Mouse (Mus musculus) MEL (cell line): ENCODE measurements around the gene Fnip2. TPM values are rescaled to one million over a fixed set of nuclear protein-coding genes. Genes with fewer than 3 reads are reported as not detected.
A peak's percentile ranks its signal among the peaks of the same experiment; 100 is the strongest.

Source experiments
- DNase-seq: peaks from one replicate; pipeline ENCODE4 v3.0.0; 2011; ENCODE audit warnings: low read depth, low spot score
- H3K27ac ChIP-seq: 2 replicates; pipeline ENCODE4 v1.5.1; 2012; ENCODE audit warnings: low read depth, mild to moderate bottlenecking, control low read depth, low read length, moderate library complexity; ENCODE audit not compliant: control insufficient read depth
- H3K27me3 ChIP-seq, 2 experiments: fragments of 150-350 bp in 1 of 2; sonication (generic) in 1 of 2; 2 replicates each; pipeline ENCODE4 v1.6.1; 2012; ENCODE audit warnings: low read length in 2 of 2, mild to moderate bottlenecking in 2 of 2, improper control_type of control experiment in 1 of 2, moderate library complexity in 1 of 2; ENCODE audit not compliant: insufficient read depth in 2 of 2, control insufficient read depth in 1 of 2
- H3K36me3 ChIP-seq, 2 experiments: 2 replicates each; pipeline ENCODE4 v1.6.1; 2012 to 2014; ENCODE audit warnings: low read length in 2 of 2, improper control_type of control experiment in 1 of 2, inconsistent platforms in 1 of 2, mild to moderate bottlenecking in 1 of 2; ENCODE audit not compliant: insufficient read depth in 2 of 2, control insufficient read depth in 1 of 2
- H3K4me1 ChIP-seq, 2 experiments: fragments of 150-350 bp in 1 of 2; sonication (generic) in 1 of 2; 2 replicates each; pipeline ENCODE4 v1.6.1; 2012; ENCODE audit warnings: low read length in 2 of 2, improper control_type of control experiment in 1 of 2, mild to moderate bottlenecking in 1 of 2; ENCODE audit not compliant: insufficient read depth in 2 of 2, control insufficient read depth in 1 of 2
- H3K4me3 ChIP-seq, 2 experiments: fragments of 150-350 bp in 1 of 2; sonication (generic) in 1 of 2; 2 replicates each; pipeline ENCODE4 v1.5.1; 2012; ENCODE audit warnings: low read depth in 2 of 2, low read length in 2 of 2, mild to moderate bottlenecking in 2 of 2, moderate library complexity in 2 of 2, control low read depth in 1 of 2, improper control_type of control experiment in 1 of 2; ENCODE audit not compliant: control insufficient read depth in 1 of 2, insufficient read depth in 1 of 2
- H3K79me2 ChIP-seq: 2 replicates; pipeline ENCODE4 v1.6.1; 2012; ENCODE audit warnings: mild to moderate bottlenecking, low read length, moderate library complexity; ENCODE audit not compliant: control insufficient read depth, poor library complexity, insufficient read depth
- H3K9ac ChIP-seq: 2 replicates; pipeline ENCODE4 v1.6.1; 2012; ENCODE audit warnings: low read depth, mild to moderate bottlenecking, control low read depth, low read length, moderate library complexity; ENCODE audit not compliant: control insufficient read depth, poor library complexity, severe bottlenecking
- H3K9me3 ChIP-seq: fragments of 150-350 bp; sonication (generic); replicated peaks from 2 replicates; pipeline ENCODE4 v1.6.1; 2012; ENCODE audit warnings: mild to moderate bottlenecking, low read length, improper control_type of control experiment, moderate library complexity; ENCODE audit not compliant: insufficient read depth
- BHLHE40 ChIP-seq: IDR thresholded peaks from 2 replicates; pipeline ENCODE4 v1.6.1; 2012; ENCODE audit warnings: low read depth, mild to moderate bottlenecking, inconsistent platforms, low read length, improper control_type of control experiment, borderline replicate concordance
- CHD1 ChIP-seq: IDR thresholded peaks from 2 replicates; pipeline ENCODE4 v1.6.1; 2012; ENCODE audit warnings: low read depth, mild to moderate bottlenecking, inconsistent platforms, low read length, improper control_type of control experiment
- CHD2 ChIP-seq: IDR thresholded peaks from 2 replicates; pipeline ENCODE4 v1.6.1; 2011; ENCODE audit warnings: low read length, improper control_type of control experiment
- E2F4 ChIP-seq: IDR thresholded peaks from 2 replicates; pipeline ENCODE4 v1.6.1; 2011; ENCODE audit warnings: low read depth, low read length, improper control_type of control experiment, borderline replicate concordance
- ELF1 ChIP-seq: IDR thresholded peaks from 2 replicates; pipeline ENCODE4 v1.6.1; 2014; ENCODE audit warnings: low read depth, mild to moderate bottlenecking, inconsistent platforms, low read length, improper control_type of control experiment, moderate library complexity
- EP300 ChIP-seq, 2 experiments: IDR thresholded peaks; 2 replicates each; pipeline ENCODE4 v1.6.1; 2011; ENCODE audit warnings: improper control_type of control experiment in 2 of 2, low read length in 2 of 2, low read depth in 1 of 2, mild to moderate bottlenecking in 1 of 2
- ETS1 ChIP-seq: IDR thresholded peaks from 2 replicates; pipeline ENCODE4 v1.6.1; 2012; ENCODE audit warnings: low read depth, mild to moderate bottlenecking, inconsistent platforms, low read length, improper control_type of control experiment, moderate library complexity
- GABPA ChIP-seq: IDR thresholded peaks from 2 replicates; pipeline ENCODE4 v1.6.1; 2012; ENCODE audit warnings: low read depth, mild to moderate bottlenecking, inconsistent platforms, low read length, improper control_type of control experiment, moderate library complexity
- GATA1 ChIP-seq: IDR thresholded peaks from 2 replicates; pipeline ENCODE4 v1.6.1; 2011; ENCODE audit warnings: low read depth, low read length, improper control_type of control experiment
- HCFC1 ChIP-seq: IDR thresholded peaks from 2 replicates; pipeline ENCODE4 v1.6.1; 2012; ENCODE audit warnings: low read depth, mild to moderate bottlenecking, inconsistent platforms, low read length, improper control_type of control experiment, moderate library complexity
- JUND ChIP-seq: IDR thresholded peaks from 2 replicates; pipeline ENCODE4 v1.6.1; 2011; ENCODE audit warnings: low read depth, mild to moderate bottlenecking, improper control_type of control experiment, low read length
- KAT2A ChIP-seq: conservative IDR thresholded peaks from 2 replicates; pipeline ENCODE4 v1.6.1; 2012; ENCODE audit warnings: low read depth, low read length, improper control_type of control experiment, inconsistent platforms
- MAX ChIP-seq: IDR thresholded peaks from 2 replicates; pipeline ENCODE4 v1.6.1; 2011; ENCODE audit warnings: low read length, improper control_type of control experiment
- MAZ ChIP-seq: IDR thresholded peaks from 2 replicates; pipeline ENCODE4 v1.6.1; 2012; ENCODE audit warnings: low read depth, mild to moderate bottlenecking, inconsistent platforms, low read length, improper control_type of control experiment
- MEF2A ChIP-seq: IDR thresholded peaks from 2 replicates; pipeline ENCODE4 v1.6.1; 2014; ENCODE audit warnings: low read depth, mild to moderate bottlenecking, inconsistent platforms, low read length, improper control_type of control experiment; ENCODE audit not compliant: poor library complexity, insufficient replicate concordance, severe bottlenecking; ENCODE audit errors: extremely low read depth
- MXI1 ChIP-seq: IDR thresholded peaks from 2 replicates; pipeline ENCODE4 v1.6.1; 2011; ENCODE audit warnings: mild to moderate bottlenecking, low read depth, low read length, improper control_type of control experiment
- MYC ChIP-seq: IDR thresholded peaks from 2 replicates; pipeline ENCODE4 v1.6.1; 2011; ENCODE audit warnings: low read depth, mild to moderate bottlenecking, low read length, improper control_type of control experiment, moderate library complexity
- NELFE ChIP-seq: IDR thresholded peaks from 2 replicates; pipeline ENCODE4 v1.6.1; 2011; ENCODE audit warnings: low read depth, low read length, improper control_type of control experiment
- POLR2AphosphoS2 ChIP-seq: IDR thresholded peaks from 2 replicates; pipeline ENCODE4 v1.6.1; 2011; ENCODE audit warnings: low read length, improper control_type of control experiment
- POLR2AphosphoS5 ChIP-seq: IDR thresholded peaks from 2 replicates; pipeline ENCODE4 v1.6.1; 2012; ENCODE audit warnings: low read depth, borderline replicate concordance, mild to moderate bottlenecking, inconsistent platforms, low read length, moderate library complexity, mixed read lengths
- RAD21 ChIP-seq: IDR thresholded peaks from 2 replicates; pipeline ENCODE4 v1.6.1; 2011; ENCODE audit warnings: mild to moderate bottlenecking, low read depth, low read length, improper control_type of control experiment
- RCOR1 ChIP-seq: IDR thresholded peaks from 2 replicates; pipeline ENCODE4 v1.6.1; 2012; ENCODE audit warnings: low read depth, mild to moderate bottlenecking, inconsistent platforms, low read length, improper control_type of control experiment
- SIN3A ChIP-seq: IDR thresholded peaks from 2 replicates; pipeline ENCODE4 v1.6.1; 2012; ENCODE audit warnings: low read length, improper control_type of control experiment, inconsistent platforms
- SMC3 ChIP-seq: IDR thresholded peaks from 2 replicates; pipeline ENCODE4 v1.6.1; 2011; ENCODE audit warnings: low read depth, low read length, improper control_type of control experiment
- TAL1 ChIP-seq: IDR thresholded peaks from 2 replicates; pipeline ENCODE4 v1.6.1; 2012; ENCODE audit warnings: mild to moderate bottlenecking, inconsistent platforms, low read length, moderate library complexity, mixed read lengths
- TBP ChIP-seq: IDR thresholded peaks from 2 replicates; pipeline ENCODE4 v1.8.0; 2011; ENCODE audit warnings: low read depth, low read length, improper control_type of control experiment
- USF1 ChIP-seq: IDR thresholded peaks from 2 replicates; pipeline ENCODE4 v1.6.1; 2014; ENCODE audit warnings: low read depth, mild to moderate bottlenecking, inconsistent platforms, low read length, improper control_type of control experiment, moderate library complexity
- USF2 ChIP-seq, 2 experiments: IDR thresholded peaks; 2 replicates each; pipeline ENCODE4 v1.6.1; 2011 to 2012; ENCODE audit warnings: improper control_type of control experiment in 2 of 2, low read length in 2 of 2, borderline replicate concordance in 1 of 2, inconsistent platforms in 1 of 2, low read depth in 1 of 2, mild to moderate bottlenecking in 1 of 2; ENCODE audit not compliant: insufficient read depth in 1 of 2
- ZKSCAN1 ChIP-seq: IDR thresholded peaks from 2 replicates; pipeline ENCODE4 v1.6.1; 2012; ENCODE audit warnings: low read depth, mild to moderate bottlenecking, inconsistent platforms, low read length, improper control_type of control experiment, moderate library complexity
- ZMIZ1 ChIP-seq: IDR thresholded peaks from 2 replicates; pipeline ENCODE4 v1.6.1; 2012; ENCODE audit warnings: low read depth, mild to moderate bottlenecking, inconsistent platforms, low read length, improper control_type of control experiment, moderate library complexity
- ZNF384 ChIP-seq: IDR thresholded peaks from 2 replicates; pipeline ENCODE4 v1.6.1; 2012; ENCODE audit warnings: low read depth, mild to moderate bottlenecking, inconsistent platforms, low read length, improper control_type of control experiment
- polyA plus RNA-seq, 2 experiments: library from polyadenylated mRNA; stranded (reverse) in 1 of 2; unstranded in 1 of 2; fragments of >175 nt in 1 of 2; fragments of >200 nt in 1 of 2; gene quantifications; 2 replicates each; pipeline versions ENCODE4 v1.2.1 to v1.2.4; 2012; ENCODE audit warnings: low replicate concordance in 2 of 2, low read depth in 1 of 2; ENCODE audit not compliant: insufficient read length in 2 of 2, insufficient read depth in 1 of 2, missing spikeins in 1 of 2
- total RNA-seq: library from RNA; depleted of rRNA; stranded (reverse); fragments of 300-350 nt; gene quantifications from 2 replicates; pipeline ENCODE4 v1.2.3, GENCODE M21; 2012

The Fnip2 gene
- total and polyA plus RNA-seq, 3 experiments, result 10.4 to 65.8 (median 11.0) TPM

DNA sequence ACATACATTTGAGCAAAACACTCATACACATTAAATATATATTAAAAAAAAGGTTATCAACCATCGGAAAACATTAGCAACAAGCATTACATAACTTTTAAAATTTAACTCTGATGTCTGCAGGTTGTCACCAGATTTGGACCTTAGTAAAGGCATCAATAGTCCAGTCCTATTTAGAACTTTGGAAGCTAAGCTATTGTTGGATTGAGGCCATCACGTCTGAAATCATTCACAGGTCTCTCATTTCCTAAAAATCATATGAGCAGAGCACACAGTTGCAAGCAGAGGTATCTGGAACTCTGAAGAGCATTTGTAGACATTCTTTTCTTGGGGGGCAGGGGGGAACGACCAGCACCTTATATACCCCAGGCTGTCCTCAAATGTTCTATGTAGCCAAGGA is 28.5 kb downstream of the Fnip2 start:
- Histone ChIP-seq H3K4me1 (peaks cover 23 to 46% of the 10 kb centered on the region in 2 experiments), H3K79me2 (0 out of 2 replicates have a peak, but pooled peaks cover 1% of the 10 kb centered on the region), H3K9me3 (no peaks in the 10 kb centered on the region), H3K4me3 (no peak overlapping the region), H3K27me3 (no peaks in the 10 kb centered on the region), H3K36me3 (peaks cover 0 to 40% of the 10 kb centered on the region in 2 experiments; a peak in 2 of 4 replicates), H3K9ac (no peak overlapping the region), H3K27ac (peak overlapping the region; percentile 79)
- no peak for DNase-seq
- TF ChIP-seq POLR2AphosphoS5 (no peak), MAZ (no peak), CHD2 (no peak), RCOR1 (no peak), CHD1 (no peak), EP300 (IDR thresholded peaks at IDR 0.05; ENCODE audit: low read depth in 1 of 2, low read length in 2 of 2) (no peak), ELF1 (no peak), JUND (no peak), MYC (no peak), USF1 (no peak), SMC3 (no peak), ZNF384 (no peak), GABPA (no peak), ZMIZ1 (no peak), TAL1 (no peak), POLR2AphosphoS2 (no peak), MXI1 (no peak), USF2 (IDR thresholded peaks at IDR 0.05; ENCODE audit: borderline replicate concordance in 1 of 2, insufficient read depth in 1 of 2, low read depth in 1 of 2, low read length in 2 of 2) (no peak), NELFE (no peak), ZKSCAN1 (no peak)
- TF ChIP-seq, all 39 proteins: peak for 0

DNA sequence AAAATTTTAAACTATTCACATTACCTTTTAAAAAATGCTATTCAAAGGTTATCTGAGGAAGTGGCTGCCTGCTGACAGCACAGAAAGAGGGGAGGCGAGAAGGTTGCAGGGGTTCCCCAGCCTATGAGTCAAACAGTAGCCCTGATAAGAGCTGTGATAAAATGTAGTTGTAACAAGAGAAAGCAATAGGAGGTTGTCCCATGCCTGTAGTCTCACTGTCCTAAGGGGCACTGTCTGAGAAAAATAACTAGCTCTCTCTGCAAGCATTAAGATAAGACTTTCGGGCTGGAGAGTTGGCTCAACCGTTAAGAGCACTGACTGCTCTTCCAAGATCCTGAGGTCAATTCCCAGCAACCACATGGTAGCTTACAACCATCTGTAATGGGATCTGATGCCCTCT is 29.3 kb downstream of the Fnip2 start:
- Histone ChIP-seq H3K36me3 (peaks cover 0 to 40% of the 10 kb centered on the region in 2 experiments; a peak in 2 of 4 replicates), H3K79me2 (0 out of 2 replicates have a peak, but pooled peaks cover 1% of the 10 kb centered on the region), H3K4me1 (peaks cover 23 to 46% of the 10 kb centered on the region in 2 experiments), H3K4me3 (no peak overlapping the region), H3K9me3 (no peaks in the 10 kb centered on the region), H3K9ac (no peak overlapping the region), H3K27ac (peak overlapping the region; percentile 82), H3K27me3 (no peaks in the 10 kb centered on the region)
- DNase-seq, result peak; percentile 91
- TF ChIP-seq ELF1 (0 out of 2 replicates have a peak, but pooled peaks have one; percentile 42), ZKSCAN1 (no peak), JUND (0 out of 2 replicates have a peak, but pooled peaks have one; percentile 77), RAD21 (no peak), MEF2A (no peak), BHLHE40 (peak; percentile 76), GATA1 (peak; percentile 95), MAX (peak; percentile 46; the same call in 1 of the 2 replicates), KAT2A (no peak), POLR2AphosphoS5 (no peak), TBP (peak; percentile 75; the same call in 1 of the 2 replicates), SIN3A (peak; percentile 93), ZNF384 (0 out of 2 replicates have a peak, but pooled peaks have one; percentile 9), E2F4 (no peak), HCFC1 (peak; percentile 54), USF1 (no peak), ETS1 (peak; percentile 95), MXI1 (peak; percentile 75), GABPA (no peak)
